Mouse (Mus musculus): ENCODE measurements around the gene Sema6d. TPM values are rescaled to one million over a fixed set of nuclear protein-coding genes. Genes with fewer than 3 reads are reported as not detected.

Sema6d gene
- total and polyA plus RNA-seq, 3 experiments, result 13.8 to 16.4 (median 14.0) TPM

- peaks cover 1% of the 10 kb centered on the region; the same call in 1 of the 2 replicates for H3K4me1 ChIP-seq (ENCODE audit: control insufficient read depth, insufficient read depth, low read length)
- no peaks in the 10 kb centered on the region for H3K36me3 ChIP-seq (ENCODE audit: control insufficient read depth, insufficient read depth, low read length)
- H3K27me3 ChIP-seq (ENCODE audit: control insufficient read depth, insufficient read depth, low read length), result no peaks in the 10 kb centered on the region
- DNase-seq, result no peak
- no peaks in the 10 kb centered on the region for H3K79me2 ChIP-seq (replicated peaks; ENCODE audit: control insufficient read depth, insufficient read depth, low read length)
- intact Hi-C loops (cut with DNase I), result loop anchor here (5.0 kb wide), 1 partner anchor 508 kb away; no protein-coding TSS in a partner anchor
- TF ChIP-seq EP300 (IDR thresholded peaks at IDR 0.05; ENCODE audit: insufficient read depth, low read depth, low read length) (no peak), POLR2A (IDR thresholded peaks at IDR 0.05; ENCODE audit: insufficient read depth, low read depth, low read length) (no peak), CTCF (IDR thresholded peaks at IDR 0.05) (peak; percentile 53)
- H3K4me3 ChIP-seq, result no peak overlapping the region
- WGBS, result 34% methylated on average over 1 of the region's 1 CpGs
- H3K9ac ChIP-seq (ENCODE audit: low read depth, low read length), result no peak overlapping the region
- no peak overlapping the region for H3K27ac ChIP-seq
Observed at GRCm38 (mm10) chr2:124099697-124100096, 9.9 kb downstream of the Sema6d start.

GRCm38 (mm10) chr2:124100486-124101200, 10.9 kb downstream of the Sema6d start:
- Histone ChIP-seq H3K27me3 (ENCODE audit: control insufficient read depth, insufficient read depth, low read length) (no peaks in the 10 kb centered on the region), H3K9ac (ENCODE audit: low read depth, low read length) (no peak overlapping the region), H3K36me3 (ENCODE audit: control insufficient read depth, insufficient read depth, low read length) (no peaks in the 10 kb centered on the region), H3K79me2 (replicated peaks; ENCODE audit: control insufficient read depth, insufficient read depth, low read length) (no peaks in the 10 kb centered on the region), H3K27ac (no peak overlapping the region), H3K4me3 (no peak overlapping the region), H3K4me1 (ENCODE audit: control insufficient read depth, insufficient read depth, low read length) (peaks cover 1% of the 10 kb centered on the region; the same call in 1 of the 2 replicates)
- peak; percentile 97 for TF ChIP-seq CTCF (IDR thresholded peaks at IDR 0.05)
- no peak for TF ChIP-seq POLR2A (IDR thresholded peaks at IDR 0.05; ENCODE audit: insufficient read depth, low read depth, low read length)
- peak; percentile 80; the same call in 1 of the 2 replicates for TF ChIP-seq EP300 (IDR thresholded peaks at IDR 0.05; ENCODE audit: insufficient read depth, low read depth, low read length)
- DNase-seq, result peak; percentile 61 to 74
- intact Hi-C loops (cut with DNase I), result loop anchor here (1.0 to 5.0 kb wide), 4 partner anchors 507 to 1114 kb away; no protein-coding TSS in a partner anchor
- WGBS, result 21% methylated on average over 9 of the region's 9 CpGs

GRCm38 (mm10) chr2:124101201-124101517, 11.4 kb downstream of the Sema6d start:
- peaks cover 1% of the 10 kb centered on the region; the same call in 1 of the 2 replicates for H3K4me1 ChIP-seq (ENCODE audit: control insufficient read depth, insufficient read depth, low read length)
- TF ChIP-seq EP300 (IDR thresholded peaks at IDR 0.05; ENCODE audit: insufficient read depth, low read depth, low read length), result no peak
- no peak for TF ChIP-seq CTCF (IDR thresholded peaks at IDR 0.05)
- TF ChIP-seq POLR2A (IDR thresholded peaks at IDR 0.05; ENCODE audit: insufficient read depth, low read depth, low read length), result no peak
- no peak overlapping the region for H3K9ac ChIP-seq (ENCODE audit: low read depth, low read length)
- H3K27ac ChIP-seq, result no peak overlapping the region
- H3K27me3 ChIP-seq (ENCODE audit: control insufficient read depth, insufficient read depth, low read length), result no peaks in the 10 kb centered on the region
- no peak for DNase-seq
- H3K4me3 ChIP-seq, result no peak overlapping the region
- intact Hi-C loops (cut with DNase I), result loop anchor here (1.0 to 5.0 kb wide), 4 partner anchors 506 to 1113 kb away; no protein-coding TSS in a partner anchor
- no peaks in the 10 kb centered on the region for H3K36me3 ChIP-seq (ENCODE audit: control insufficient read depth, insufficient read depth, low read length)
- H3K79me2 ChIP-seq (replicated peaks; ENCODE audit: control insufficient read depth, insufficient read depth, low read length), result no peaks in the 10 kb centered on the region

- TF ChIP-seq EP300 (IDR thresholded peaks at IDR 0.05; ENCODE audit: insufficient read depth, low read depth, low read length) (no peak), POLR2A (IDR thresholded peaks at IDR 0.05; ENCODE audit: insufficient read depth, low read depth, low read length) (no peak), CTCF (IDR thresholded peaks at IDR 0.05) (no peak)
- H3K36me3 ChIP-seq (ENCODE audit: control insufficient read depth, insufficient read depth, low read length), result no peaks in the 10 kb centered on the region
- H3K27ac ChIP-seq, result no peak overlapping the region
- WGBS, result 33% methylated on average over 5 of the region's 5 CpGs
- no peak overlapping the region for H3K4me3 ChIP-seq
- no peak overlapping the region for H3K9ac ChIP-seq (ENCODE audit: low read depth, low read length)
- H3K27me3 ChIP-seq (ENCODE audit: control insufficient read depth, insufficient read depth, low read length), result no peaks in the 10 kb centered on the region
- peaks cover 1% of the 10 kb centered on the region; the same call in 1 of the 2 replicates for H3K4me1 ChIP-seq (ENCODE audit: control insufficient read depth, insufficient read depth, low read length)
- no peaks in the 10 kb centered on the region for H3K79me2 ChIP-seq (replicated peaks; ENCODE audit: control insufficient read depth, insufficient read depth, low read length)
- intact Hi-C loops (cut with DNase I), result loop anchor here (1.0 to 5.0 kb wide), 4 partner anchors 506 to 1113 kb away; no protein-coding TSS in a partner anchor
- DNase-seq, result no peak
Observed at GRCm38 (mm10) chr2:124101580-124101979, 11.8 kb downstream of the Sema6d start.

GRCm38 (mm10) chr2:124103277-124103676, 13.5 kb downstream of the Sema6d start:
- Histone ChIP-seq H3K36me3 (ENCODE audit: control insufficient read depth, insufficient read depth, low read length) (no peaks in the 10 kb centered on the region), H3K4me1 (ENCODE audit: control insufficient read depth, insufficient read depth, low read length) (peaks cover 1% of the 10 kb centered on the region; the same call in 1 of the 2 replicates), H3K4me3 (no peak overlapping the region), H3K9ac (ENCODE audit: low read depth, low read length) (no peak overlapping the region), H3K79me2 (replicated peaks; ENCODE audit: control insufficient read depth, insufficient read depth, low read length) (no peaks in the 10 kb centered on the region), H3K27ac (no peak overlapping the region), H3K27me3 (ENCODE audit: control insufficient read depth, insufficient read depth, low read length) (no peaks in the 10 kb centered on the region)
- intact Hi-C loops (cut with DNase I), result loop anchor here (5.0 kb wide), 1 partner anchor 504 kb away; no protein-coding TSS in a partner anchor
- no peak for TF ChIP-seq EP300 (IDR thresholded peaks at IDR 0.05; ENCODE audit: insufficient read depth, low read depth, low read length)
- no peak for TF ChIP-seq POLR2A (IDR thresholded peaks at IDR 0.05; ENCODE audit: insufficient read depth, low read depth, low read length)
- no peak for TF ChIP-seq CTCF (IDR thresholded peaks at IDR 0.05)
- no peak for DNase-seq
